Mouse (Mus musculus) heart, embryonic 11.5 days (tissue): ENCODE results near the gene Sertad3. TPM values are rescaled to one million over a fixed set of nuclear protein-coding genes. Genes with fewer than 3 reads are reported as not detected.

Experiments
- ATAC-seq: fragments of 200-750 bp; cut with Nextera tagmentation; replicated peaks from 2 replicates; pipeline ENCODE4 v1.8.0; 2017; ENCODE audit warnings: moderate library complexity; ENCODE audit not compliant: insufficient number of reproducible peaks, low FRiP score, low TSS enrichment
- H3K27ac ChIP-seq: fragments of 300-500 bp; sonication (generic); 2 replicates; pipeline ENCODE4 v1.5.1; 2014; ENCODE audit warnings: mild to moderate bottlenecking, low read depth, low read length
- H3K27me3 ChIP-seq: fragments of 300-500 bp; sonication (generic); 2 replicates; pipeline ENCODE4 v1.6.1; 2014; ENCODE audit warnings: mild to moderate bottlenecking, low read length, mixed read lengths; ENCODE audit not compliant: control insufficient read depth, insufficient read depth
- H3K36me3 ChIP-seq: fragments of 300-500 bp; sonication (generic); 2 replicates; pipeline ENCODE4 v1.6.1; 2014; ENCODE audit warnings: mild to moderate bottlenecking, low read length, moderate library complexity, mixed read lengths; ENCODE audit not compliant: control insufficient read depth, insufficient read depth
- H3K4me1 ChIP-seq: fragments of 300-500 bp; sonication (generic); 2 replicates; pipeline ENCODE4 v1.6.1; 2014; ENCODE audit warnings: low read length; ENCODE audit not compliant: control insufficient read depth, insufficient read depth
- H3K4me2 ChIP-seq: fragments of 300-500 bp; sonication (generic); 2 replicates; pipeline ENCODE4 v1.6.1; 2014; ENCODE audit warnings: mild to moderate bottlenecking, moderate library complexity
- H3K4me3 ChIP-seq: fragments of 300-500 bp; sonication (generic); 2 replicates; pipeline ENCODE4 v1.5.1; 2014; ENCODE audit warnings: low read depth, low read length
- H3K9ac ChIP-seq: fragments of 300-500 bp; sonication (generic); 2 replicates; pipeline ENCODE4 v1.6.1; 2014; ENCODE audit warnings: mild to moderate bottlenecking, low read depth, low read length, moderate library complexity
- H3K9me3 ChIP-seq: fragments of 300-500 bp; sonication (generic); replicated peaks from 2 replicates; pipeline ENCODE4 v1.6.1; 2016; ENCODE audit warnings: low read length; ENCODE audit not compliant: control insufficient read depth
- WGBS: fragments of 180-500 bp; shearing (Covaris S2); extraction: QIAGEN DNeasy Blood & Tissue Kit; methylation state at CpG from one replicate; pipeline ENCODE4 v1.1.7; 2014; ENCODE audit not compliant: insufficient replicate concordance; 5-methylcytosine and 5-hydroxymethylcytosine counted together
- polyA plus RNA-seq: library from polyadenylated mRNA; unstranded; fragments of >200 nt; fragmentation: Nextera tagmentation; extraction: Ambion mirVana; gene quantifications from 2 replicates; pipeline ENCODE4 v1.2.1, GENCODE M21; 2014

Sertad3 gene
- polyA plus RNA-seq, 1 experiment from 2014 or later: 19.9 TPM

- no peaks in the 10 kb centered on the region for H3K27me3 ChIP-seq
- peak overlapping the region; percentile 85 for H3K4me3 ChIP-seq
- peaks cover 14% of the 10 kb centered on the region; the same call in 1 of the 2 replicates for H3K4me1 ChIP-seq
- H3K27ac ChIP-seq: peak overlapping the region; percentile 92
- peak overlapping the region; percentile 81 for H3K4me2 ChIP-seq
- ATAC-seq: peak; percentile 88
- peaks cover 4% of the 10 kb centered on the region; the same call in 1 of the 2 replicates for H3K36me3 ChIP-seq
- no peaks in the 10 kb centered on the region for H3K9me3 ChIP-seq
- 0% methylated on average over 23 of the region's 23 CpGs for WGBS
- H3K9ac ChIP-seq: peak overlapping the region; percentile 87
Observed at GRCm38 (mm10) chr7:27474490-27474954, 954 bp downstream of the Sertad3 start.

DNA sequence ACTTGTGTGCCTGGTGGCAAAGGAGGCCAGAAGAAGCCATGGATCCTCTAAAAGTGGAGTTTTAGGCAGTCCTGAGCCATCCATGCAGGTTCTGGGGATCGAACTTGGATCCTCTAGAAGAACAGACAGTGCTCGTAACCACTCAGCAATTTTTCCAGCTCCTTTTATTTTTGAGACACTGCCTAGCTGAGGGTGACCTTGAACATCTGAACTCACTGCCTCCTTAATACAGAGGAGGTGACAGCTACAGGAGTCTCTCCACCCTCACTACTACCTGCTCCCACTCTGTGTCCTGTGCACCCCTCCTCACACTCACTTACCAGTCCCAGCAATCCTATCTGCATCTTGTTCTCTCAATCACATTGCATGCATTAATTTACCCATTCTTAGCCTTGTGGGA lies 2.0 kb downstream of the Sertad3 start:
- 0 out of 2 replicates have a peak overlapping the region, but pooled peaks have one; percentile 16 for H3K9ac ChIP-seq
- H3K9me3 ChIP-seq: no peaks in the 10 kb centered on the region
- H3K27me3 ChIP-seq: no peaks in the 10 kb centered on the region
- peak overlapping the region; percentile 81 for H3K4me2 ChIP-seq
- H3K4me1 ChIP-seq: peaks cover 14% of the 10 kb centered on the region; the same call in 1 of the 2 replicates
- WGBS: 89% methylated on average over 2 of the region's 2 CpGs
- H3K4me3 ChIP-seq: peak overlapping the region; percentile 85
- ATAC-seq: no peak
- peaks cover 4% of the 10 kb centered on the region; the same call in 1 of the 2 replicates for H3K36me3 ChIP-seq
- no peak overlapping the region for H3K27ac ChIP-seq

GRCm38 (mm10) chr7:27476098-27476635 lies 2.6 kb downstream of the Sertad3 start:
- Histone ChIP-seq H3K27ac (no peak overlapping the region), H3K36me3 (peaks cover 4% of the 10 kb centered on the region; the same call in 1 of the 2 replicates), H3K4me2 (no peak overlapping the region), H3K4me1 (peaks cover 20% of the 10 kb centered on the region; the same call in 1 of the 2 replicates), H3K27me3 (no peaks in the 10 kb centered on the region), H3K9me3 (no peaks in the 10 kb centered on the region), H3K9ac (no peak overlapping the region), H3K4me3 (no peak overlapping the region)
- 90% methylated on average over 14 of the region's 14 CpGs for WGBS
- no peak for ATAC-seq

GRCm38 (mm10) chr7:27478561-27478960 lies 5.0 kb downstream of the Sertad3 start:
- H3K27ac ChIP-seq: no peak overlapping the region
- no peak overlapping the region for H3K4me3 ChIP-seq
- 76% methylated on average over 7 of the region's 7 CpGs for WGBS
- H3K27me3 ChIP-seq: no peaks in the 10 kb centered on the region
- ATAC-seq: no peak
- peaks cover 4% of the 10 kb centered on the region; the same call in 1 of the 2 replicates for H3K36me3 ChIP-seq
- H3K9ac ChIP-seq: no peak overlapping the region
- H3K4me1 ChIP-seq: peaks cover 18% of the 10 kb centered on the region; the same call in 1 of the 2 replicates
- no peak overlapping the region for H3K4me2 ChIP-seq
- no peaks in the 10 kb centered on the region for H3K9me3 ChIP-seq

DNA sequence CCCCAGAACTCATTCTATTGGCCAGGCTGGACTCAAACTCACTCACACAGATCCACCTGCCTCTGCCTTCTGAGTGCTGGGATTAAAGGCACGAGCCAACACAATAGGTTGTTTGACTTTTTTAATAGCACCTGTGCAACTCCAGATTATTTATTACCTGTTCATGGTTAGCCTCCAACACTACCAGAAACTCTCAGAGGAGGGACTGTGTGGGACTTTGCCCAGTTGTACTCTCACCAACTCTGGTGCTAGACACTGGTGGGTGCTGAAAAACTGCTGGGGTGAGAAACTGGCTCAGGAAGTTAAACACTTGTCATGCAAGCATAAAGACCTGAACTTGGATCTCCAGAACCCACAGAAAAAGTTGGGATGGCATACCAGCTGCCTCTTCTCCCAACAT lies 6.2 kb downstream of the Sertad3 start:
- Histone ChIP-seq H3K4me2 (no peak overlapping the region), H3K27ac (no peak overlapping the region), H3K36me3 (peaks cover 4% of the 10 kb centered on the region; the same call in 1 of the 2 replicates), H3K4me3 (no peak overlapping the region), H3K4me1 (peaks cover 18% of the 10 kb centered on the region; the same call in 1 of the 2 replicates), H3K27me3 (no peaks in the 10 kb centered on the region), H3K9me3 (no peaks in the 10 kb centered on the region), H3K9ac (no peak overlapping the region)
- ATAC-seq: no peak
- WGBS: 83% methylated on average over 1 of the region's 1 CpGs

- H3K4me1 ChIP-seq: peaks cover 12% of the 10 kb centered on the region; the same call in 1 of the 2 replicates
- no peaks in the 10 kb centered on the region for H3K9me3 ChIP-seq
- H3K27me3 ChIP-seq: no peaks in the 10 kb centered on the region
- H3K27ac ChIP-seq: peak overlapping the region; percentile 86
- no peak for ATAC-seq
- peak overlapping the region; percentile 71; the same call in 1 of the 2 replicates for H3K4me2 ChIP-seq
- H3K4me3 ChIP-seq: no peak overlapping the region
- 68% methylated on average over 3 of the region's 3 CpGs for WGBS
- no peak overlapping the region for H3K9ac ChIP-seq
- peaks cover 4% of the 10 kb centered on the region; the same call in 1 of the 2 replicates for H3K36me3 ChIP-seq
Observed at GRCm38 (mm10) chr7:27480506-27480905, 6.9 kb downstream of the Sertad3 start.

GRCm38 (mm10) chr7:27480927-27481626 lies 7.5 kb downstream of the Sertad3 start:
- ATAC-seq: no peak
- Histone ChIP-seq H3K9ac (peak overlapping the region; percentile 78; the same call in 1 of the 2 replicates), H3K36me3 (peaks cover 4% of the 10 kb centered on the region; the same call in 1 of the 2 replicates), H3K27ac (peak overlapping the region; percentile 86), H3K4me1 (peaks cover 12% of the 10 kb centered on the region), H3K4me3 (peak overlapping the region; percentile 38), H3K27me3 (no peaks in the 10 kb centered on the region), H3K9me3 (no peaks in the 10 kb centered on the region), H3K4me2 (peak overlapping the region; percentile 71)
- 9% methylated on average over 11 of the region's 11 CpGs for WGBS

DNA sequence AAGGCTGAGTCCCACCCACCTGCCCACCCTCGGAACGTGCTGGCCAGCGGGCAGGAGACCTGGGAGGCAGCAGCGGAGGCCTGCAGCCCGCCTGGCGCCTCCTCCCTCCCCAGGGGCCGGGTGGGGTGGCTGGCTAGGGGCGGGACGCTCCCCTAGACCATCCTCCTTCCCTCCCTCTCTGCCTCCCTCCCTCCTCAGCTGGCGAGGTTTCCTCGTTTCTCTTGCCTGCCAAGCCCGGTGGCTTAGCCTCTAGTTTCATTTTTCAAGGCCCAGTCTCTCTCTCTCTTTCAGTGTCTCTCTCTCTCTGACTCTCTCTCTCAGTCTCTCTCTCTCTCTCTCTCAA lies 8.0 kb downstream of the Sertad3 start:
- no peaks in the 10 kb centered on the region for H3K9me3 ChIP-seq
- peak overlapping the region; percentile 71 for H3K4me2 ChIP-seq
- 0% methylated on average over 10 of the region's 12 CpGs for WGBS
- H3K27me3 ChIP-seq: no peaks in the 10 kb centered on the region
- H3K36me3 ChIP-seq: peaks cover 1% of the 10 kb centered on the region; the same call in 1 of the 2 replicates
- ATAC-seq: peak; percentile 96
- H3K9ac ChIP-seq: peak overlapping the region; percentile 78
- H3K4me3 ChIP-seq: peak overlapping the region; percentile 38
- H3K27ac ChIP-seq: peak overlapping the region; percentile 86
- peaks cover 13% of the 10 kb centered on the region for H3K4me1 ChIP-seq
